Mouse (Mus musculus) CH12.LX (cell line): ENCODE data around the gene Rpl10a.

Experiments used
- EP300 ChIP-seq: IDR thresholded peaks from 2 replicates; pipeline ENCODE4 v1.6.1; 2011; ENCODE audit warnings: low read length, improper control_type of control experiment
- IRF4 ChIP-seq: IDR thresholded peaks from 2 replicates; pipeline ENCODE4 v1.6.1; 2014; ENCODE audit warnings: low read depth, mild to moderate bottlenecking, inconsistent platforms, low read length, improper control_type of control experiment
- MAFK ChIP-seq: IDR thresholded peaks from 2 replicates; pipeline ENCODE4 v1.6.1; 2011; ENCODE audit warnings: low read length, improper control_type of control experiment; ENCODE audit not compliant: insufficient replicate concordance
- MYC ChIP-seq: IDR thresholded peaks from 2 replicates; pipeline ENCODE4 v1.6.1; 2011; ENCODE audit warnings: low read depth, mild to moderate bottlenecking, improper control_type of control experiment, low read length
- POLR2A ChIP-seq: IDR thresholded peaks from 2 replicates; pipeline ENCODE4 v1.6.1; 2011; ENCODE audit warnings: low read depth, mild to moderate bottlenecking, improper control_type of control experiment, low read length
- TBP ChIP-seq: conservative IDR thresholded peaks from 2 replicates; pipeline ENCODE4 v1.6.1; 2011; ENCODE audit warnings: low read depth, low read length, improper control_type of control experiment
- TCF12 ChIP-seq: IDR thresholded peaks from 2 replicates; pipeline ENCODE4 v1.6.1; 2014; ENCODE audit warnings: low read depth, mild to moderate bottlenecking, inconsistent platforms, low read length, improper control_type of control experiment
- ZKSCAN1 ChIP-seq: IDR thresholded peaks from 2 replicates; pipeline ENCODE4 v1.6.1; 2012; ENCODE audit warnings: low read depth, inconsistent platforms, low read length, improper control_type of control experiment, borderline replicate concordance

DNA sequence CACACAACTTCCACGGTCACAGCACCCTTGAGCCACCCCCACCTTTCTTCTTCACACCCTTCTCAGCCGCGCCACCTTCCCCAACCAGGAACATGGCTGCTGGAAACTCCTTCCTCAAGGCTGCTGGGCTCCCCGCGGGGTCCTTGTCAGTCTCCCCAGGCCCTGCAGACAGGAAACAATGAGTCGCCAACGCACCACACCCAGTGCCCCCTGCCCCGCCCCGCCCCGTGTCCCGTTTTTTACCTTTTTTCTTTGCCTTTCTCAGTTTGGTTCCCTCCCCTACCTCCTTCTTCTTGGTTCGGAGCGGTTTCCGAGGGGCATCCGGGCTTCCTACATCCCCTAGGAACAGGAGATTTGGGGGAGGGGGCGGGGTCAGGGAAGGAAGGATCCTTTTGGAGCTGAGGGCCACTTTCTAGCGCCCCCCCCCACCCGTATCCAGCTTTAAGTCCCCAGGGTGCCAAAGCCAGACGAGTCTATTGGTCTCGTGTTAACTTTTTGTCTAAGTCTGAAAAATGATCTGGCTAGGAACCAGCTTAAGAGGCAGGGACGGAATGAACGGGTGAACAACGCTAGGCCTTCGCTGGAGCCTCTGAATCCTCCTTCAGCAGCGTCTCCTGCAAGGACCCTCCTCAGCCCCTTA is 34.5 kb downstream of the Rpl10a start:
- no peak for TF ChIP-seq TCF12
- TF ChIP-seq MYC: no peak
- no peak for TF ChIP-seq EP300
- TF ChIP-seq TBP: no peak
- TF ChIP-seq IRF4: no peak
- no peak for TF ChIP-seq ZKSCAN1
- no peak for TF ChIP-seq POLR2A
- TF ChIP-seq MAFK: no peak
